Mouse (Mus musculus): ENCODE data around the gene Gm45213. TPM values are rescaled to one million over a fixed set of nuclear protein-coding genes. Genes with fewer than 3 reads are reported as not detected.
"Not testable (repeated sequence)": the region's sequence is repeated elsewhere in the genome, so short reads cannot be mapped to it uniquely, and the experiment has no call there.

The Gm45213 gene
- polyA plus RNA-seq, 1 experiment from 2014 or later = not detected

DNA sequence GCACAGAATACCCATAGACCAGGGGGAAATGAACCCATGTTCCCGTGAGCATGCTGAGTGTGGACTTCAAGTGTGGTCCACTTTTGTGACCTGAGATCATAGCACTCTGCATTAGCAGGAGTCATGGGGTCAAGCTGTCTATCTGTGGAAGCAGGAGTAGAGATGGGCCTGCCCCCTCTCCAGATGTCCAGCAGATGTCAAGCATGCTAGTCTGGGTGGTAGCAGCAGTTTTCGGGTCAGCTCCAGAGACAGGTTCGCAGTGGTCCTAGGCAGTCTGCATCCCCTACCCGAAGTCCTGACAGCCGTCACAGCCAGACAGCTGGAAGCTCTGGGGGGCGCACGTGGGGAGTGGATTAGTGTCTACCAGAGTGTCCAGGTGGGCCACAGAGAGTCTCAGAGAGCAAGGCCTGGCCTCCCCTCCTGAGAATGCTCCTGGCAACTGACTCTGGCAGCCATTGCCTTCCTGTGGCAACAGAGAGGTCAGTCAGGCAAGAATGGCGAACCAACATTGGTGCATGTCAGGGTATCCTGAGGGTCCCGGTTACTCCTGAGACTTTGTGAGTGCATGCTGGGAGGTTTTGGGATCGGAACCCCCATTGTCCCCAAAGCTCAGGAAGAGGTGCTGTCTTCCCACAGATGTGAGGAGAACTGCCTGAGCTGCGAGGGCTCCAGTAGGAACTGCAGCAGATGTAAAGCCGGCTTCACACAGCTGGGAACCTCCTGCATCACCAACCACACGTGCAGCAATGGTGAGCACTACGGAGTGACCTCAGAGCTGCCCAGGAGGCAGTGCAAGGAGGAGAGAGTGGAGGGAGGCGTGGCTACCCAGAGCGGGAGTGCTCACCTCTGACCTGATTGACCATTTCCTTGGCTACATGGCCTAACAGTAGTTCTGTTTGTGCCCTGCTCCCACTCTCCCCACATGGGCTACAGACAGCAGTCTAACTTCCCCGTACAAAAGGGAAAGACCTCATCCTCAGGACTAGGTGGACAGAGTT lies 3.8 kb downstream of the Gm45213 start:
- H3K27me3 ChIP-seq (ENCODE audit: control insufficient read depth, insufficient read depth, low read length) = 0 out of 2 replicates have a peak, but pooled peaks cover 2% of the 10 kb centered on the region
- DNase-seq (ENCODE audit: low spot score) (peak; percentile 23), ATAC-seq (ENCODE audit: insufficient read depth, low FRiP score, low TSS enrichment) (no peak)
- H3K4me1 ChIP-seq (ENCODE audit: control insufficient read depth, insufficient read depth, low read length) = peaks cover 12% of the 10 kb centered on the region
- H3K9ac ChIP-seq (ENCODE audit: low read length) = no peak overlapping the region
- no peaks in the 10 kb centered on the region for H3K36me3 ChIP-seq (ENCODE audit: control insufficient read depth, insufficient read depth, low read length)
- no peak overlapping the region for H3K4me3 ChIP-seq (ENCODE audit: low read depth, low read length)
- no peak overlapping the region for H3K27ac ChIP-seq (ENCODE audit: low read depth, low read length)
- WGBS = 49% methylated on average over 17 of the region's 17 CpGs
- no peaks in the 10 kb centered on the region for H3K9me3 ChIP-seq (ENCODE audit: control insufficient read depth, low read length)
- H3K4me2 ChIP-seq (ENCODE audit: low read depth) = no peak overlapping the region

DNA sequence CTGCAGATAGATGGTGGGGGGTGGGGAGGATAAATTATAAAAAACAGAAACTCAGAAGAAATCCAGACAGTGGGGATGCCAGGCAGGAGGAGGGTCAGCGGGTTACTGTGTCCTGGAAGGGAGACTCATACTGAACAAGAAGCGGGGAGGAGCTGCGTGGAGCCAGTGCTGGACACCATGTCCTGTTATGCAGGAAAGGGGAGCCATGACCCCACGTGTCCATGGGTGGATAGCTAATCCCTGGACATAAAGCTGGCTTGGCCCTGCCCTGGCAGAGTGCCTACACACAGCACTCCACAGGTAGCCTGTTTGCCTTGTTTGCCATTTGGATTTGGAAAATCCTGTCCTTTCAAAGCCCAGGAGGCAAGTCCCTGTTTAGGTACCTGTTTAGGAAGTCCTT lies 4.6 kb downstream of the Gm45213 start:
- Histone ChIP-seq H3K4me2 (ENCODE audit: low read depth) (no peak overlapping the region), H3K36me3 (ENCODE audit: control insufficient read depth, insufficient read depth, low read length) (no peaks in the 10 kb centered on the region), H3K4me3 (ENCODE audit: low read depth, low read length) (no peak overlapping the region), H3K9ac (ENCODE audit: low read length) (no peak overlapping the region), H3K27ac (ENCODE audit: low read depth, low read length) (no peak overlapping the region), H3K9me3 (ENCODE audit: control insufficient read depth, low read length) (no peaks in the 10 kb centered on the region), H3K27me3 (ENCODE audit: control insufficient read depth, insufficient read depth, low read length) (0 out of 2 replicates have a peak, but pooled peaks cover 2% of the 10 kb centered on the region), H3K4me1 (ENCODE audit: control insufficient read depth, insufficient read depth, low read length) (peaks cover 12% of the 10 kb centered on the region)
- no peak for DNase-seq (ENCODE audit: low spot score)
- ATAC-seq (ENCODE audit: insufficient read depth, low FRiP score, low TSS enrichment) = no peak
- WGBS = 80% methylated on average over 4 of the region's 4 CpGs

DNA sequence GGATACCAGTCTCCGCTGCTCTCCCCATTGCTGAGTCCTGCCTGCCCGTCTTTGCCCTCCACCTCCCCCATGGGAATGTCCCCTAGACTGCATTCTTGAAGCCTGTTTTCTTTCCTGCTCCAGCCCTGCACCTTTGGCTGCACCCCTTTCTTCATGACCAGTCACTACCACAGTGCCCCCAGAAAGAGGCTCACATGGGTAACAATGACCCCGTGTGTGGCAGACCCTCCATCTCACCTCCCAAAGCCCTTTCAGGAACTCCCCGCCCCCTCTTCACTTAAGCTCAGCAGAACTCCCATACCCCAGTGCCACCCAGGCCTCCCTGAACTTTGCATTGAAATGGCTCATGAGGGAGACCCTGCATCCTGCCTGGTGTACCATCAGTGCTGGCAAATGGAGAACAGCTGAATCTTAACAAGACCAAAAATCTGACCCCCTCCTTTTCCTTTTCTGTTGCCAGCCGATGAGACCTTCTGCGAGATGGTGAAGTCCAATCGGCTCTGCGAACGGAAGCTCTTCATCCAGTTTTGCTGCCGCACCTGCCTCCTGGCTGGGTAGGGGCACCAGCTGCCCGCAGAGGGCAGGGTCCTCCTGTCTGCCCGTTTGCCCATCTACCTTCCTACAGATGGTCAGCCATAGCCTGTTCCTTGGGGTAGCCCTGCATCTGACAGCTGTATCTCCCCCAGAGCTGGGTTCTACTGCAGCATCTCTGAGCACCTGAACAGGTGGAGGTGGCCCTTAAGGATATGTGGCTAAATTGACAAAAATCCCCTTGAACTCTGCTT lies 5.2 kb downstream of the Gm45213 start:
- Histone ChIP-seq H3K4me3 (ENCODE audit: low read depth, low read length) (no peak overlapping the region), H3K4me1 (ENCODE audit: control insufficient read depth, insufficient read depth, low read length) (peaks cover 12% of the 10 kb centered on the region), H3K36me3 (ENCODE audit: control insufficient read depth, insufficient read depth, low read length) (no peaks in the 10 kb centered on the region), H3K9ac (ENCODE audit: low read length) (no peak overlapping the region), H3K27ac (ENCODE audit: low read depth, low read length) (no peak overlapping the region), H3K9me3 (ENCODE audit: control insufficient read depth, low read length) (no peaks in the 10 kb centered on the region), H3K4me2 (ENCODE audit: low read depth) (no peak overlapping the region), H3K27me3 (ENCODE audit: control insufficient read depth, insufficient read depth, low read length) (0 out of 2 replicates have a peak, but pooled peaks cover 2% of the 10 kb centered on the region)
- ATAC-seq (ENCODE audit: insufficient read depth, low FRiP score, low TSS enrichment) = no peak
- DNase-seq (ENCODE audit: low spot score) = no peak
- 86% methylated on average over 12 of the region's 12 CpGs for WGBS

DNA sequence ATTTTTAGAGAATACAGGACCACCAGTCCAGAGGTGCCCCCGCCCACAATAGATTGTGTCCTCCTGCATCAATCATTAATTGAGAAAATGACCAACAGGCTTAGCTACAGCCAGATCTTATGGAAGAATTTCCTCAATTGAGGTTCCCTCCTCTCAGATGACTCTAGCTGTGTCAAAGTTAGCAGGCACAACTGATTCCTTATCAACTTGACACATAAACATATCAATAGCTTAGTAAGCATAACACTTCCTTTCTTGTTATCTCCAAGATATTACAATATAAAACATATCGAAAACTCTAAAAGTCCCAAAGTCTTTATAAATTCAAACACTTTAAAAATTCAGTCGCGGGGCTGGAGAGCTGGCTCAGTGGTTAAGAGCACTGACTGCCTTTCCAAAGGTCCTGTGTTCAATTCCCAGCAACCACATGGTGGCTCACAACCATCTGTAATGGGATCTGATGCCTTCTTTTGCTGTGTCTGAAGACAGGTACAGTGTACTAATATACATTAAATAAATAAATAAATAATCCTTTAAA lies 10.6 kb downstream of the Gm45213 start:
- Histone ChIP-seq H3K9ac (ENCODE audit: low read length) (no peak overlapping the region), H3K9me3 (ENCODE audit: control insufficient read depth, low read length) (no peaks in the 10 kb centered on the region), H3K4me2 (ENCODE audit: low read depth) (no peak overlapping the region), H3K4me1 (ENCODE audit: control insufficient read depth, insufficient read depth, low read length) (no peaks in the 10 kb centered on the region), H3K36me3 (ENCODE audit: control insufficient read depth, insufficient read depth, low read length) (no peaks in the 10 kb centered on the region), H3K4me3 (ENCODE audit: low read depth, low read length) (no peak overlapping the region), H3K27ac (ENCODE audit: low read depth, low read length) (no peak overlapping the region), H3K27me3 (ENCODE audit: control insufficient read depth, insufficient read depth, low read length) (no peaks in the 10 kb centered on the region)
- ATAC-seq (ENCODE audit: insufficient read depth, low FRiP score, low TSS enrichment) (no peak), DNase-seq (ENCODE audit: low spot score) (no peak)
- WGBS = 86% methylated on average over 4 of the region's 4 CpGs

DNA sequence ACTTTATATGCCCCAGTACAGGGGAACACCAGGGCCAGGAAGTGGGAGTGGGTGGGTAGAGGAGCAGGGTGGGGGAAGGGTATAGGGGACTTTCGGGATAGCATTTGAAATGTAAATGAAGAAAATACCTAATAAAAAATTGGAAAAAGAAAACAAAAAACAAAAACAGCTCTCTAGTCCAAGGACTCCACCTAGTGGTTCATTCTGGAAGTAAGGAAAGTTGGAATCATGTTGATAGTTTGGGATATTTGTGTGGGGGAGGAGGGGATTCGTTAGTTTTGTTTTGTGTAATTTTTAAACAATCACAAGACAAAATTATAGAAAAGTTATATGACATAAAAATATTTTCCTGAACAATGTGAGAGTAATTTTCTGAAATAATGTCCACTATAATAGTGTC lies 12.0 kb downstream of the Gm45213 start:
- not testable (repeated sequence) for H3K27ac ChIP-seq (ENCODE audit: low read depth, low read length); DNase-seq (ENCODE audit: low spot score); H3K36me3 ChIP-seq (ENCODE audit: control insufficient read depth, insufficient read depth, low read length); H3K9ac ChIP-seq (ENCODE audit: low read length); H3K9me3 ChIP-seq (ENCODE audit: control insufficient read depth, low read length); H3K4me3 ChIP-seq (ENCODE audit: low read depth, low read length); H3K4me2 ChIP-seq (ENCODE audit: low read depth); H3K4me1 ChIP-seq (ENCODE audit: control insufficient read depth, insufficient read depth, low read length); ATAC-seq (ENCODE audit: insufficient read depth, low FRiP score, low TSS enrichment); H3K27me3 ChIP-seq (ENCODE audit: control insufficient read depth, insufficient read depth, low read length)
- 14% methylated on average over 2 of the region's 2 CpGs for WGBS

DNA sequence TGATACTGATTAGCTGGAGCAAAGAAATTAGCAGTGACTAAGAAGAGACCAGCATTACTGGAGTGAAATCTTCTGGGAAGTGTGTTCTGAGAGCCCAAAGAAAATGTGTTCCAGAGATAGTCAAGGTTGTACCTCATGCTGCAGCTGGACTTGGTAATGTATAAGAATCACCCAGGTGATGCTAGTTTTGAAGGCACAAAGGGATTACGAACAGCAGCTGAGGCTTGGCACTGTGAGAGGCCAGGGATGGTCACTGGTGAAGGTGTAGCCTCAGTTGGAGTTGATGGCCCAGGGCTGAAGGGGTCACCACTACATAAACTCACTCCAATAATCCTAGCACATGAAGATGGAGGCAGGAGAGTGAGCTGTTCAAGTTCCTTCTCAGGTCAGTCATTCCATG lies 15.3 kb downstream of the Gm45213 start, which contains the start of gene Snrpa1:
Snrpa1 (plus strand) TSS at position 301 of the 400 bp plus-strand sequence.
- Histone ChIP-seq H3K27ac (ENCODE audit: low read depth, low read length) (no peak within 1 kb of the TSS), H3K9me3 (ENCODE audit: control insufficient read depth, low read length) (no peaks in the 10 kb centered on the region), H3K27me3 (ENCODE audit: control insufficient read depth, insufficient read depth, low read length) (no peaks in the 10 kb centered on the region), H3K4me2 (ENCODE audit: low read depth) (peak within 1 kb of the TSS; percentile 69), H3K4me3 (ENCODE audit: low read depth, low read length) (peak within 1 kb of the TSS; percentile 69), H3K36me3 (ENCODE audit: control insufficient read depth, insufficient read depth, low read length) (no peaks in the 10 kb centered on the region), H3K4me1 (ENCODE audit: control insufficient read depth, insufficient read depth, low read length) (peaks cover 4% of the 10 kb centered on the region; the same call in 1 of the 2 replicates), H3K9ac (ENCODE audit: low read length) (no peak within 1 kb of the TSS; the same call in 1 of the 2 replicates)
- WGBS = 65% methylated on average over 1 of the region's 1 CpGs
- no peak for ATAC-seq (ENCODE audit: insufficient read depth, low FRiP score, low TSS enrichment)
- DNase-seq (ENCODE audit: low spot score) = no peak

DNA sequence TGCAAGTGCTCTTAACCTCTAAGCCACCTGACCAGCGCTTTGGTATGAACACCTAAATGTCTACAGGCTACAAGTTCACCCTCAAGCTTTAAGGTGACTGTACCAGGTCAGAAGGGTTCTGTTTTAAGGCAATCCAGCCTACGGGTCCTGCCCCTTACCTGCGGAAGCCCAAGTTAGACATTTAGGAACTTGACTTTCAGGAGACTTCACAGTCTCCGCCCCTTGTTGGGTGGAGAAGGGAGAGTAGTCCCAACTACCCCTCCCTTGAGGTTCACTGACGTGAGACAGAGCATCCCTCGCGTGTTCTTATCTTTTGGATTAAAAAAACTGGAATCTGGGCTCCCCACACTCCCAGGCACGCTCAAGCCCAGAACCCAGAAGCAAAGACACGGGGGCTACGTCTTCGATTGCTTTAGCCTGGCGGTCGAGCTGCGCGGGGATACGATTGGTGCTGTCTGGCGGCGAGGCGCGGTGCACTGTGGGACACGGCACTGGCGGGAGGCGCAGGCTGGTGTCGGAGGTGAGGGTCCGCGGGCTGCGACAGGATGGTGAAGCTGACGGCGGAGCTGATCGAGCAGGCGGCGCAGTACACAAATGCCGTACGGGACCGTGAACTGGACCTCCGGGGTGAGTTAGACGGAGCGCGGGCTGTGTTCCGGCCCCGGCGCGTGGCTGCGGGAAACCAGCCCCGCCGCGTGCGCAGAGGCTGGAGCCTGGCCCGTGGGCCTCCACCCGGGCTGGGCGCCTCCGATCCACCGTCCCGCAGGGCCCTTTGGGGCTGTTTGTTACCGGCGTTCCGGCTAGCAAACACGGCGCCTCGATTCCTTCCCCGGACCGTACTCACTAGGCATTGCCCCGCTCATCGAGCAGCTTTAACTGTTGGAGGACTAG lies 16.9 kb downstream of the Gm45213 start:
- peak; percentile 92 for DNase-seq (ENCODE audit: low spot score)
- Histone ChIP-seq H3K27me3 (ENCODE audit: control insufficient read depth, insufficient read depth, low read length) (no peaks in the 10 kb centered on the region), H3K36me3 (ENCODE audit: control insufficient read depth, insufficient read depth, low read length) (no peaks in the 10 kb centered on the region), H3K9ac (ENCODE audit: low read length) (peak overlapping the region; percentile 81), H3K27ac (ENCODE audit: low read depth, low read length) (no peak overlapping the region), H3K4me1 (ENCODE audit: control insufficient read depth, insufficient read depth, low read length) (peaks cover 4% of the 10 kb centered on the region; the same call in 1 of the 2 replicates), H3K4me2 (ENCODE audit: low read depth) (peak overlapping the region; percentile 69), H3K4me3 (ENCODE audit: low read depth, low read length) (peak overlapping the region; percentile 69), H3K9me3 (ENCODE audit: control insufficient read depth, low read length) (no peaks in the 10 kb centered on the region)
- WGBS = under 1% methylated on average over 64 of the region's 64 CpGs
- peak; percentile 92 for ATAC-seq (ENCODE audit: insufficient read depth, low FRiP score, low TSS enrichment)

DNA sequence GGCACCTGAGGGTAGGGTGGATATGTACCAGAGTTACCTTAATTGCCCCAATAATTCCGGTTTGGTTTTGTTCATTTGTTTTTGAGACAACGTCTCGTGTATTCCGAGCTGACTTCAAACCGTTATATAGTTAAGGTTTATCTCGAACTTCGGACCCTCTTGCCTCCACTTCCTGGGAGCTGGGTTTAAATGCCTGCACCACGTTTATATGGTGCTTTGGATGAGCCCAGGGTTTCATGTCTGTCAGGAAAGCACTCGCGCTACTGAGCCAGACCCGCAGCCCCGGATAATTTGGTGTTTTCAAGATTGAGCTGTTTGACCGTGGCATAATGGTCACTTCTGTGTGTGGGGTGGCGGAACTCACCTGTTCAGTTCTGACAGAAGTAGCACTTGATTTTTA lies 17.7 kb downstream of the Gm45213 start:
- Histone ChIP-seq H3K4me1 (ENCODE audit: control insufficient read depth, insufficient read depth, low read length) (peaks cover 4% of the 10 kb centered on the region; the same call in 1 of the 2 replicates), H3K4me3 (ENCODE audit: low read depth, low read length) (peak overlapping the region; percentile 69), H3K9me3 (ENCODE audit: control insufficient read depth, low read length) (no peaks in the 10 kb centered on the region), H3K36me3 (ENCODE audit: control insufficient read depth, insufficient read depth, low read length) (no peaks in the 10 kb centered on the region), H3K27ac (ENCODE audit: low read depth, low read length) (no peak overlapping the region), H3K4me2 (ENCODE audit: low read depth) (peak overlapping the region; percentile 59), H3K9ac (ENCODE audit: low read length) (peak overlapping the region; percentile 81), H3K27me3 (ENCODE audit: control insufficient read depth, insufficient read depth, low read length) (no peaks in the 10 kb centered on the region)
- ATAC-seq (ENCODE audit: insufficient read depth, low FRiP score, low TSS enrichment) (no peak), DNase-seq (ENCODE audit: low spot score) (no peak)
- WGBS = 2% methylated on average over 14 of the region's 14 CpGs
